Mouse (Mus musculus) megakaryocyte, embryonic 14.5 days (primary cell): ENCODE data around the gene Cltrn.

Experiments
- FLI1 ChIP-seq: IDR thresholded peaks from 2 replicates; pipeline ENCODE4 v1.6.1; 2012; ENCODE audit warnings: low read length, inconsistent platforms, mixed read lengths
- GATA1 ChIP-seq: IDR thresholded peaks from 3 replicates; pipeline ENCODE4 v1.6.1; 2012; ENCODE audit warnings: mixed read lengths, low read length, inconsistent platforms, borderline replicate concordance

DNA sequence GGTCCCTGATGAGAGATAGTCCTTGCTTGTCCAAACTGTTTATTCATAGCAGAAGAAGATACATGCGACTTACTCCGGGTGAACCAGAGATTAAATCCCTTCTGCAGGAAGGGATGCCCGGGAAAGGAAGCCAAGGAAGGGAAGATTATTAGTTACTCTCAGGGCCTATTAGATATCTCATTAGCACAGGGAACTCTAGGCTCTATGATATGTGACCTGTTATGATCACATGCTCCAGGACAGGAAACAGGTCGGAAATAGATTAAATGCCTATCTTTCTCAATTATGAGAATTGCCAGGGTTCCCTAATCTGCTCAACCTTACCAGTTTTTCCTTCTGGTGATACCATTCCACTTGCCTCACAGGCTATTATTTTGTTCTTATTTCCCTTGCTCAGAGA lies 32.9 kb upstream of the Cltrn start:
- TF ChIP-seq GATA1 (no peak), FLI1 (no peak)
